Mouse (Mus musculus) intestine, postnatal 0 days (tissue): ENCODE results near the gene Mapk8ip1. TPM values are rescaled to one million over a fixed set of nuclear protein-coding genes. Genes with fewer than 3 reads are reported as not detected.

Source experiments
- ATAC-seq: fragments of 200-750 bp; cut with Nextera tagmentation; 2 replicates; pipeline ENCODE4 v1.8.0; 2017; ENCODE audit warnings: mild to moderate bottlenecking, moderate TSS enrichment, moderate library complexity
- H3K27ac ChIP-seq: fragments of 300-500 bp; sonication (generic); 2 replicates; pipeline ENCODE4 v1.5.1; 2014; ENCODE audit warnings: mild to moderate bottlenecking, low read depth, low read length, moderate library complexity
- H3K27me3 ChIP-seq: fragments of 300-500 bp; sonication (generic); replicated peaks from 2 replicates; pipeline ENCODE4 v1.6.1; 2014; ENCODE audit warnings: low read length, mixed read lengths; ENCODE audit not compliant: control insufficient read depth, insufficient read depth
- H3K36me3 ChIP-seq: fragments of 300-500 bp; sonication (generic); 2 replicates; pipeline ENCODE4 v1.6.1; 2014; ENCODE audit warnings: mild to moderate bottlenecking, moderate library complexity; ENCODE audit not compliant: control insufficient read depth, insufficient read depth
- H3K4me1 ChIP-seq: fragments of 300-500 bp; sonication (generic); replicated peaks from 2 replicates; pipeline ENCODE4 v1.6.1; 2014; ENCODE audit warnings: antibody characterized with exemption, low read length, mixed read lengths; ENCODE audit not compliant: control insufficient read depth, insufficient read depth
- H3K4me2 ChIP-seq: fragments of 300-500 bp; sonication (generic); replicated peaks from 2 replicates; pipeline ENCODE4 v1.6.1; 2014; ENCODE audit warnings: low read depth, mild to moderate bottlenecking, moderate library complexity
- H3K4me3 ChIP-seq: fragments of 300-500 bp; sonication (generic); 2 replicates; pipeline ENCODE4 v1.5.1; 2014; ENCODE audit warnings: low read depth, low read length
- H3K9ac ChIP-seq: fragments of 300-500 bp; sonication (generic); 2 replicates; pipeline ENCODE4 v1.6.1; 2014; ENCODE audit warnings: mild to moderate bottlenecking, low read depth, low read length
- H3K9me3 ChIP-seq: fragments of 300-500 bp; sonication (generic); 2 replicates; pipeline ENCODE4 v1.6.1; 2016; ENCODE audit warnings: mixed run types; ENCODE audit not compliant: control insufficient read depth
- CTCF ChIP-seq: sonication (generic); IDR thresholded peaks from 2 replicates; pipeline ENCODE4 v1.5.1; 2016; ENCODE audit warnings: low read depth, mild to moderate bottlenecking, control low read depth, antibody characterized with exemption, moderate library complexity
- WGBS: fragments of 180-500 bp; shearing (Covaris S2); extraction: QIAGEN DNeasy Blood & Tissue Kit; methylation state at CpG from one replicate; pipeline ENCODE4 v1.1.7; 2014; 5-methylcytosine and 5-hydroxymethylcytosine counted together
- polyA plus RNA-seq: library from polyadenylated mRNA; unstranded; fragments of >200 nt; fragmentation: Nextera tagmentation; extraction: Ambion mirVana; gene quantifications from 2 replicates; pipeline ENCODE4 v1.2.1, GENCODE M21; 2015

Mapk8ip1 gene
- polyA plus RNA-seq, 1 experiment from 2014 or later, result 7.2 TPM

DNA sequence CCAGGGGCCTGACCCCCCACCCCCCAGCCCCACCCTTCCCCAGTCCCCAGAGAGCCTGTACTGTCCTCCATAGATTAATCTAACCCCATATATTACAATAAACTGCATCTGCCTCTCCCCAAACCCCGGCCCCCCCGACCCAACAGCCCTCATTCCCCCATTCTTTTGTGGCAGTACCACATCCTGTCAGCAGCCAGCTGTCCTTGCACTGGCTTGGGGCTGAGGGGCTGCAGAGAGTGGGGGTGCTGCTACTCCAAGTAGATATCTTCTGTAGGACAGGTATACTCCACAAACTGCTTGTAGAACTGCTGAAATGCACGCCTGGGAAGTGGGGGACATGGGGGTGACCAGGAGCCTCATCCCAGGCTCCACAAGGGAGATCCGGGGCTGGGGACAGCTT is 17.0 kb downstream of the Mapk8ip1 start:
- Histone ChIP-seq H3K4me2 (no peak overlapping the region), H3K9me3 (no peaks in the 10 kb centered on the region), H3K27ac (no peak overlapping the region), H3K4me3 (no peak overlapping the region), H3K4me1 (no peaks in the 10 kb centered on the region), H3K36me3 (peaks cover 50% of the 10 kb centered on the region), H3K9ac (no peak overlapping the region), H3K27me3 (no peaks in the 10 kb centered on the region)
- 77% methylated on average over 4 of the region's 4 CpGs for WGBS
- ATAC-seq, result no peak
- no peak for TF ChIP-seq CTCF

DNA sequence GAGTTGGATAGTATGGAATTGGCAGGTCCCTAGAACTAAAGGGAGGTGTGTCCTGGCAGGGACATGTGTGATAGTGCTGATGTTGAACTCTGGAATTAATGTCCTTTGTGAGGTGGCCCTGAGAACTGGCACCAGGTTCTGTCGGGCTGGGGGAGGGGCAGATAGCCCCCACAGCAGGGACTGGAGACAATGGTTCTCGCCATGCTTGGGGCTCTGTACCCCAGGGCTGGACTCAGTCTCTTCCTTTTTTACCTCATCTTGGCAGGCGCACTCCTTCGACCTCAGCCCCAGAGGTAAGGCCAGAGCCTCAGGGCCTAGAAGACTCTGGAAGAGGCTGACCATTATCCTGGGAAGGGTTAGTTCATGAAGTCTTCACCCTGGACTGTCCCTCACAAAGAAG is 18.3 kb downstream of the Mapk8ip1 start:
- no peak for ATAC-seq
- H3K27me3 ChIP-seq, result no peaks in the 10 kb centered on the region
- H3K27ac ChIP-seq, result no peak overlapping the region
- H3K4me3 ChIP-seq, result no peak overlapping the region
- no peaks in the 10 kb centered on the region for H3K9me3 ChIP-seq
- no peak overlapping the region for H3K9ac ChIP-seq
- 87% methylated on average over 4 of the region's 4 CpGs for WGBS
- H3K36me3 ChIP-seq, result peaks cover 62% of the 10 kb centered on the region
- H3K4me1 ChIP-seq, result no peaks in the 10 kb centered on the region
- no peak for TF ChIP-seq CTCF
- H3K4me2 ChIP-seq, result no peak overlapping the region

DNA sequence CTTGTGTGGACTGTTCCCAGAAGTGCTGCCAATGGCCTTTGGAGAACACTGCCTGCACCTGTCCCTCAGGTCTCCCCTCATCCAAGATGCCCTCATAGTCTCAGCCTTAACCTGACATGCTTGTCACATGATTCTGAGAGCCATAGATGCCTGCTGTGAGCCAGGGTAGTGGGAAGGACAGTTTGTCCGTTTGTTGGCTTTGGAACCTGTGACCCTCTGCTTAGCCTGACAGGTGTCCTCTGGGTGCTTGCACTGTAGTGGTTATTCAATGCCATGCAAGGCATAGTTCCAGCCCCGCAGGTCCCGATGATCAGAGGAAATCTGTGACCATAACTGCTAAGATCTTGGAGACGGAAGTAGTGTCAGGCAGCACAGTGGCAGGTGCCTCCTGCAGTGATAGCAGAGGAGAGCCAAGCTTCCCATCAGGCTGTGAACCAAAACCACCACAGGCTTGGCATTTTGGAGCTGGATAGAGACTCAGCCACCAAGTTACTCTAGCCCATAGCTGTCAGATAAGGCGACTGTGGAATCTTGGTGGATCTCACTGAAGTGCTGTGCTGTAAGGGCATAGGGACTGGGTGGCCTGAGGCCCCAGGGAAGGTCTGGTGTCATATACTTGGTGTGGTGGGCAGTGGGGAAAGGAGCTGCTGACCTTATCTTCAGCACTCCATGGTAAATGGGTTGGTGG is 19.0 kb downstream of the Mapk8ip1 start, which contains the start of gene 1700029I15Rik:
Gene 1700029I15Rik (plus strand): TSS at position 638 of the 688 bp plus-strand sequence.
- Histone ChIP-seq H3K4me2 (no peak within 1 kb of the TSS), H3K27ac (no peak within 1 kb of the TSS; the same call in 1 of the 2 replicates)
- no peak for ATAC-seq

DNA sequence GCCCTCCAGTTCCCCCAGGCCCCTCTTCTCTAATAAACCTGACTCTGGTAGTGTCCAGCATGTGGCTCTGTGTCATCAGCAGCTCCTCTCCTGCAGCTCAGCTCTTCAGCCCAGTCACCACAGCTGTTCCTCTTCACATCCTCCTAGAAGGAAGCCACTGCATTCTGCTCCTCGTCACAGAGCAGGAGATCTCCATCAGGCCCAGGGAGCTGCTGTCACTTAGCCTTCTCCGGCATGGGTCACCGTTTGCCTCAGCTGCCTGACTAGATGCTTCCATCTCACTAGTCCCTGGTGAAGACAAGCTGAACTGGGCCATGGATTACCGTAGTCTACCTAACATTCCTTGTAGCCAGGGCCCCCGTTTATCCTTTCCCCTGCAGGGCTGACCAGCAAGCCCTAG is 19.9 kb downstream of the Mapk8ip1 start:
- TF ChIP-seq CTCF, result no peak
- no peak for ATAC-seq
- Histone ChIP-seq H3K4me3 (no peak overlapping the region), H3K4me1 (no peaks in the 10 kb centered on the region), H3K9me3 (no peaks in the 10 kb centered on the region), H3K27me3 (no peaks in the 10 kb centered on the region), H3K4me2 (no peak overlapping the region), H3K27ac (no peak overlapping the region; the same call in 1 of the 2 replicates), H3K9ac (no peak overlapping the region), H3K36me3 (peaks cover 61% of the 10 kb centered on the region)
- WGBS, result 87% methylated on average over 5 of the region's 5 CpGs

More for the DNA sequence above, 19.0 kb downstream of the Mapk8ip1 start, which contains the start of gene 1700029I15Rik:
- Histone ChIP-seq H3K27me3 (no peaks in the 10 kb centered on the region), H3K36me3 (peaks cover 68% of the 10 kb centered on the region), H3K9me3 (no peaks in the 10 kb centered on the region), H3K4me1 (no peaks in the 10 kb centered on the region), H3K9ac (no peak within 1 kb of the TSS), H3K4me3 (no peak within 1 kb of the TSS)
- TF ChIP-seq CTCF, result no peak
- 87% methylated on average over 5 of the region's 5 CpGs for WGBS

DNA sequence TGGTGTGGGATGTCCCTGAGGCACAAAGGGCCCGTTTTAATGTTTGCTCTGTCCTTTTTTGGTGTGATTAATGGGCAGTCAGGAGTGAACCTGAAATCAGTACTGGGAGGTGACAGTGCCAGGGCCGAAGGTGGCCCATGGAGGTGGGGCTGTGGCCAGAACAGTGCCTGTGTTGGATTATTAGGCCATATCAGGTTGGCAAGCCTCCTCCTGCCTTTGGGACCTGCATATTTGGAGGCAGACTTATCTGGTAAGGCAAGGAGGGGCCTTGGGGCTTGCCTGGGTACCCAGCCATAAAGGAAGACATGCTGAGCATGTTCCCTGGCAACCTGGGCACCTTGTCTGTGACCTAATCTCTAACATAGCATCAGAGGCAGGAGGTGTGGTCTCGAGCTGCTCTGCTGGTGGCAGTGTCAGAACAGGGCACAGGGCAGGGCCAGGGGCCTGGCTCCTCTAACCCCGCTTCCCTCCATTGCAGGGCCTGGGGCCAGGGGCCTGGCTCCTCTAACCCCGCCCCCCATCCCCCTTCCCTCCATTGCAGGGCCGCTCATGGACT is 20.5 kb downstream of the Mapk8ip1 start:
- Histone ChIP-seq H3K27ac (no peak overlapping the region), H3K4me3 (no peak overlapping the region), H3K27me3 (no peaks in the 10 kb centered on the region), H3K4me1 (no peaks in the 10 kb centered on the region; the same call in 1 of the 2 replicates), H3K9ac (no peak overlapping the region), H3K4me2 (no peak overlapping the region), H3K9me3 (no peaks in the 10 kb centered on the region), H3K36me3 (peaks cover 58% of the 10 kb centered on the region)
- TF ChIP-seq CTCF, result no peak
- no peak for ATAC-seq
- 65% methylated on average over 6 of the region's 6 CpGs for WGBS

DNA sequence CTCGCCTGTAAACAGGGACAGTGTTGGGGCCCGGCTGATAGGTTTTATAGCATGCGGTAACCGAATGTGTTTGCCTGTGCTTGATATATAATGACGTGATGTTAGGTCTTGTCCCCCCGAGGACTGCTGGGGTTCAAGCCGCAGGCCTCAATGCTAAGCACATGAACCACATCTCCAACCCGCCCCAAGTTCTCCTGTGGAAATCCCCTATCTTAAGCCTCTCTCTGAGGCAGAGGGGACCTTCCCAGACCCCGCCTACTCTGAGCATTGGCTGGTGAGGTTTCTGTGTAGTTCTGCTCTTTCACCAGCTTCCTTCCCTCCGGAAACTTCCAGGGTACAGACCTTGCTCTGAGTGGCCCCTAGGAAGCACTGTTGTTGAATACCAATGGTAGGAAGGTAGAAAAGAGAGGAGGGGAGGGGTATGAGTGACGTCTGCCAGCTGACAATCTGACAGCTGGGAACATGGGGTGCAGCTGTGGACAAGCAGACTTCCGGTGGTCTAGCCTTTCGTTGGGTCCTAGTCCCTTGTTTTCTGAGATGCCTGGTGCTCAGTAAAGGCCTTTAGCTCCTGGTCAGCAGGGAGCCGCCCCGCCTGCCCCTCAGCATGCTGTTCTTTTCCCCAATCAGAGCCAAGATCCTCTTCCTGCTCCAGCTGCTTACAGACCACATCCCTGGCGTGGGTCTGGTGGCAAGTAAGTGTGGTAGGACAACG is 21.1 kb downstream of the Mapk8ip1 start:
- Histone ChIP-seq H3K27ac (no peak overlapping the region), H3K4me2 (no peak overlapping the region), H3K9ac (no peak overlapping the region), H3K27me3 (no peaks in the 10 kb centered on the region), H3K36me3 (peaks cover 58% of the 10 kb centered on the region), H3K4me3 (no peak overlapping the region), H3K4me1 (no peaks in the 10 kb centered on the region; the same call in 1 of the 2 replicates), H3K9me3 (no peaks in the 10 kb centered on the region)
- TF ChIP-seq CTCF, result no peak
- no peak for ATAC-seq
- WGBS, result 78% methylated on average over 17 of the region's 17 CpGs
